Mouse (Mus musculus): ENCODE measurements around the gene Acot7.

- TF ChIP-seq CTCF (IDR thresholded peaks at IDR 0.05; ENCODE audit: control insufficient read depth, insufficient read depth, low read length) (no peak), POLR2A (IDR thresholded peaks at IDR 0.05; ENCODE audit: borderline replicate concordance, control insufficient read depth, low read depth, low read length) (no peak)
Measured at GRCm38 (mm10) chr4:152202905-152203304, 25.0 kb downstream of the Acot7 start.
